Mouse (Mus musculus) cerebellum, adult 2 months (tissue): ENCODE measurements around the gene Bco2. TPM values are rescaled to one million over a fixed set of nuclear protein-coding genes. Genes with fewer than 3 reads are reported as not detected.

ENCODE experiments used
- DNase-seq, 2 experiments: peaks; one replicate each; pipeline ENCODE4 v3.0.0; 2021
- H3K27ac ChIP-seq: fragments of 200-500 bp; 2 replicates; pipeline ENCODE4 v1.5.1; 2012; ENCODE audit warnings: low read length, control low read depth, inconsistent platforms; ENCODE audit not compliant: insufficient read depth
- H3K27me3 ChIP-seq: fragments of 200-500 bp; 2 replicates; pipeline ENCODE4 v1.6.1; 2012; ENCODE audit warnings: inconsistent platforms, mild to moderate bottlenecking, low read length, moderate library complexity; ENCODE audit not compliant: control insufficient read depth, insufficient read depth
- H3K4me1 ChIP-seq: fragments of 200-500 bp; 2 replicates; pipeline ENCODE4 v1.6.1; 2011; ENCODE audit warnings: low read length; ENCODE audit not compliant: control insufficient read depth, insufficient read depth
- H3K4me3 ChIP-seq: fragments of 200-500 bp; replicated peaks from 2 replicates; pipeline ENCODE3; 2011; ENCODE audit warnings: mild to moderate bottlenecking, low read depth, low read length, control low read depth; ENCODE audit not compliant: insufficient read depth
- CTCF ChIP-seq: fragments of 200-500 bp; IDR thresholded peaks from 2 replicates; pipeline ENCODE4 v1.5.1; 2011; ENCODE audit warnings: low read depth, mild to moderate bottlenecking, control low read depth, low read length, moderate library complexity, borderline replicate concordance; ENCODE audit not compliant: insufficient read depth
- POLR2A ChIP-seq: fragments of 200-500 bp; IDR thresholded peaks from 2 replicates; pipeline ENCODE4 v1.6.1; 2011; ENCODE audit warnings: low read length, control low read depth, borderline replicate concordance; ENCODE audit not compliant: insufficient read depth
- WGBS: fragments of 180-500 bp; shearing (Covaris S2); methylation state at CpG from one replicate; pipeline ENCODE4 v1.1.7; 2018; 5-methylcytosine and 5-hydroxymethylcytosine counted together
- polyA plus RNA-seq: library from polyadenylated mRNA; depleted of rRNA; stranded (reverse); fragments of >200 nt; gene quantifications from 2 replicates; pipeline ENCODE4 v1.2.3, GENCODE M21; 2012

The Bco2 gene
- polyA plus RNA-seq, 1 experiment = 1.4 TPM

GRCm38 (mm10) chr9:50535930-50536329, 19.1 kb downstream of the Bco2 start:
- no peak for TF ChIP-seq CTCF
- H3K4me3 ChIP-seq = no peak overlapping the region
- peak in 1 of 2 experiments; percentile 22 for DNase-seq
- 50% methylated on average over 5 of the region's 5 CpGs for WGBS
- H3K4me1 ChIP-seq = no peaks in the 10 kb centered on the region
- no peaks in the 10 kb centered on the region for H3K27me3 ChIP-seq
- no peak overlapping the region for H3K27ac ChIP-seq

- no peak for DNase-seq
- 73% methylated on average over 3 of the region's 3 CpGs for WGBS
- H3K4me1 ChIP-seq = no peaks in the 10 kb centered on the region
- no peak for TF ChIP-seq POLR2A
- TF ChIP-seq CTCF = no peak
- H3K27ac ChIP-seq = no peak overlapping the region
- H3K27me3 ChIP-seq = no peaks in the 10 kb centered on the region
- H3K4me3 ChIP-seq = no peak overlapping the region
Observed at GRCm38 (mm10) chr9:50533791-50534190, 21.2 kb downstream of the Bco2 start.

- no peaks in the 10 kb centered on the region for H3K27me3 ChIP-seq
- TF ChIP-seq CTCF = no peak
- no peak for TF ChIP-seq POLR2A
- no peak overlapping the region for H3K27ac ChIP-seq
- no peak for DNase-seq
- 75% methylated on average over 11 of the region's 11 CpGs for WGBS
- H3K4me1 ChIP-seq = no peaks in the 10 kb centered on the region
- H3K4me3 ChIP-seq = no peak overlapping the region
Observed at GRCm38 (mm10) chr9:50533328-50533727, 21.7 kb downstream of the Bco2 start.

- no peak for TF ChIP-seq POLR2A
- TF ChIP-seq CTCF = 0 out of 2 replicates have a peak, but pooled peaks have one; percentile 10
- H3K4me3 ChIP-seq = no peak overlapping the region
Observed at GRCm38 (mm10) chr9:50530890-50531289, 24.1 kb downstream of the Bco2 start.

GRCm38 (mm10) chr9:50528293-50528892, 26.6 kb downstream of the Bco2 start, which contains the start of gene Pts:
Pts (minus strand) TSS chr9:50528724.
- peak; percentile 97 for DNase-seq
- Histone ChIP-seq H3K27me3 (no peaks in the 10 kb centered on the region), H3K27ac (peak within 1 kb of the TSS; percentile 63; the same call in 1 of the 2 replicates), H3K4me1 (no peaks in the 10 kb centered on the region), H3K4me3 (peak within 1 kb of the TSS; percentile 92)
- TF ChIP-seq CTCF (peak; percentile 89), POLR2A (peak; percentile 84)
- WGBS = under 1% methylated on average over 54 of the region's 54 CpGs

More at GRCm38 (mm10) chr9:50530890-50531289, 24.1 kb downstream of the Bco2 start:
- no peak for DNase-seq
- Histone ChIP-seq H3K27me3 (no peaks in the 10 kb centered on the region), H3K4me1 (no peaks in the 10 kb centered on the region), H3K27ac (no peak overlapping the region)
- 17% methylated on average over 2 of the region's 2 CpGs for WGBS

- Histone ChIP-seq H3K27me3 (no peaks in the 10 kb centered on the region), H3K4me1 (no peaks in the 10 kb centered on the region), H3K27ac (no peak overlapping the region), H3K4me3 (peak overlapping the region; percentile 92)
- no peak for TF ChIP-seq POLR2A
- 38% methylated on average over 7 of the region's 7 CpGs for WGBS
- DNase-seq = no peak
Observed at GRCm38 (mm10) chr9:50527860-50528259, 27.1 kb downstream of the Bco2 start.

GRCm38 (mm10) chr9:50525585-50525984, 29.4 kb downstream of the Bco2 start:
- Histone ChIP-seq H3K4me1 (no peaks in the 10 kb centered on the region), H3K27me3 (no peaks in the 10 kb centered on the region), H3K27ac (no peak overlapping the region), H3K4me3 (no peak overlapping the region)
- 89% methylated on average over 5 of the region's 5 CpGs for WGBS
- no peak for TF ChIP-seq CTCF
- no peak for TF ChIP-seq POLR2A
- DNase-seq = no peak

- no peaks in the 10 kb centered on the region for H3K4me1 ChIP-seq
- no peak for DNase-seq
- 90% methylated on average over 5 of the region's 5 CpGs for WGBS
- no peaks in the 10 kb centered on the region for H3K27me3 ChIP-seq
- no peak for TF ChIP-seq CTCF
- no peak for TF ChIP-seq POLR2A
- H3K27ac ChIP-seq = no peak overlapping the region
- no peak overlapping the region for H3K4me3 ChIP-seq
Observed at GRCm38 (mm10) chr9:50524936-50525335, 30.0 kb downstream of the Bco2 start.
